Mouse (Mus musculus): ENCODE measurements around the gene Srpr. TPM values are rescaled to one million over a fixed set of nuclear protein-coding genes. Genes with fewer than 3 reads are reported as not detected.

Gene Srpr
- polyA plus RNA-seq, 1 experiment from 2014 or later, result 129 TPM

DNA sequence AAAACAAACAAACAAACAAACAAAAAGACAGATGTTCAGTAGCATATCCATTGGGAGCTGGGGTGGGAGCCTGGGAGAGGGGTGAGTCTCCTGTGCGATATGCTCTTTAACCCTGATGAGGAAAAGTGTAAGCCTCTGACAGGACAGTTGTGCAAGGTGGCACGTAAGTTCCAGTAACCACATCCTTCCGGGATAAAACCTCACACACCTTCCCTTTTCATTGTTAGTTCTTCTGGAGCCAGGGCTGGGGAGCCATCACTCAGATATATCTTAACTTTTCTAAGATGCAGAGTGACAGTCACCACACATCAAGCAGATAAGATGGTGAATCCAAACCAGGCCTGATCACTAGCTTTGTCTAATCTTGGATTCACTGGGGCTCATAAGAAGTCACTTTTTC, 5.9 kb upstream of the Srpr start:
- Histone ChIP-seq H3K4me1 (peaks cover 14% of the 10 kb centered on the region), H3K27ac (no peak overlapping the region), H3K9me3 (no peaks in the 10 kb centered on the region), H3K27me3 (no peaks in the 10 kb centered on the region), H3K9ac (no peak overlapping the region), H3K4me2 (no peak overlapping the region), H3K36me3 (peaks cover 17% of the 10 kb centered on the region), H3K4me3 (no peak overlapping the region)
- WGBS, result 87% methylated on average over 3 of the region's 3 CpGs
- ATAC-seq (ENCODE audit: insufficient number of reproducible peaks, insufficient read depth, low FRiP score, low TSS enrichment, low read depth), result no peak

GRCm38 (mm10) chr9:35197625-35198024, 2.4 kb upstream of the Srpr start:
- Histone ChIP-seq H3K27me3 (no peaks in the 10 kb centered on the region), H3K36me3 (no peaks in the 10 kb centered on the region), H3K4me1 (peaks cover 26% of the 10 kb centered on the region), H3K9me3 (no peaks in the 10 kb centered on the region), H3K27ac (no peak overlapping the region), H3K4me2 (no peak overlapping the region), H3K4me3 (no peak overlapping the region), H3K9ac (no peak overlapping the region)
- ATAC-seq (ENCODE audit: insufficient number of reproducible peaks, insufficient read depth, low FRiP score, low TSS enrichment, low read depth), result no peak
- WGBS, result 92% methylated on average over 3 of the region's 3 CpGs

GRCm38 (mm10) chr9:35198351-35198750, 1.6 kb upstream of the Srpr start:
- no peak overlapping the region for H3K4me3 ChIP-seq
- no peak overlapping the region for H3K27ac ChIP-seq
- H3K9ac ChIP-seq, result no peak overlapping the region
- ATAC-seq (ENCODE audit: insufficient number of reproducible peaks, insufficient read depth, low FRiP score, low TSS enrichment, low read depth), result no peak
- H3K27me3 ChIP-seq, result no peaks in the 10 kb centered on the region
- no peaks in the 10 kb centered on the region for H3K36me3 ChIP-seq
- no peaks in the 10 kb centered on the region for H3K9me3 ChIP-seq
- WGBS, result 78% methylated on average over 10 of the region's 10 CpGs
- H3K4me1 ChIP-seq, result peaks cover 19% of the 10 kb centered on the region
- H3K4me2 ChIP-seq, result 0 out of 2 replicates have a peak overlapping the region, but pooled peaks have one; percentile 73

DNA sequence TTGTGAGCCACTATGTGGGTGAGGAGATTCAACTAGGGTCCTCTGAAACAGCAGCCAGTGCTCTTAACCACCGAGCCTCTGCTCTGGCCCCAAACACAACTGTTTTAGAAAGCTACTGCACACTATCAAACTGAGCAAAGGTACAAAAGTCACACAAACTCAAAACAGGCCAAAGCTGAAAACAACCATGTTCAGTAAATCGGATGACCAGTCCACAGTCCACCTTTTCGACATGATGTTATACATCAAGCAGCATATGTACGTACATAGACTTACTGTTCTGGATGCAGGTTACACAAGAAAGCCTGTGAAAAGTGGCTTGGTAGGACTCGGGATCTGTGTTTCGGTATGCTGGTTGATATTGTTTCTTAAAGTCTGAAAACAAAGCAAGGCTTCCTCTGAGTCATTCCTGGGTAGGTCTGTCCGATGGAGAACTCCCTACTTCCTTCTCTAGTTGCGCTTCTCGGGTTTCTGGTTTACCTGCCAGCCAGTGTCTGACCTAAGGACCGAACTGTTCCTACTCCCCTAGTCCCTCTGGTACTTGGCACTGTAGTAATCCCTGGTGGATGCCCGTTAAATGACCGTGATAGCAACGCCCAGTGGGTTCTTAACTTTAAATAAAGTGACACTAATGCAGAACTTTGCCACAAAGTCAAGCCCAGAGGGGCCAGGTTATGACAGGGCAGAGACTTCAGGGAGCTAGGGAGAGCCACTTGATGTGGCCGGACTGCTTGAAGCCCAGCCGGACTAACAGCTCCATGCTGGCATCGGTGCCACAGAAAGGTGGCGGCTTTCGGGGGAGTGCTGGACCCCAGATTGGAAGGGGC, 817 bp upstream of the Srpr start:
- peaks cover 18% of the 10 kb centered on the region for H3K4me1 ChIP-seq
- no peaks in the 10 kb centered on the region for H3K9me3 ChIP-seq
- H3K9ac ChIP-seq, result peak overlapping the region; percentile 82
- WGBS, result 23% methylated on average over 18 of the region's 18 CpGs
- H3K4me2 ChIP-seq, result peak overlapping the region; percentile 73
- peak overlapping the region; percentile 64 for H3K4me3 ChIP-seq
- peak overlapping the region; percentile 72; the same call in 1 of the 2 replicates for H3K27ac ChIP-seq
- ATAC-seq (ENCODE audit: insufficient number of reproducible peaks, insufficient read depth, low FRiP score, low TSS enrichment, low read depth), result peak; percentile 32
- H3K36me3 ChIP-seq, result peaks cover 2% of the 10 kb centered on the region
- no peaks in the 10 kb centered on the region for H3K27me3 ChIP-seq

DNA sequence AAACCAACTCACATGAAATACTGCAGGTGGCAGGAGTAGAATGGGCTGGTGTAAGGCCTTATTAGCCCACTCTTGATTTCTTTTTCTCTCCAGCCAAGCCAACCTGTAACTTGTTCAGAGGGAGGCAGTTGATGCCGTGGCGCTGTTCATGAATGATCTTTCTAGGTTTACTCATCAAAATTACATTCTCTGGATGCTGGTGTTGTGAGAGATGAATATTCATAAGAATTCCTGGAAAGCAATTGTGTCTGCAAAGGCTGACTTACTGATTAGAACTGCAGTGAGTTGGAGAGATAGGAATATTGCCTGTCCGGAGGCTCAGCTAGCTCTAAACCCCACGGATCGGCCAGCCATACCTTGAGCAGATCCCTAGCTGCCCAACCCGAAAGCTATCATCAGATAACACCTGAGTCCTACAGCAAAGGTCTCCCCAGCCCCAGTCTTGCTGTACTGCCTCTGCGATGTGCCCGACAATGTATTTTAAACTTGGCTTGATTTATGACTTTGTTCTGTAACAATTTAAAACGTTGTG, 620 bp downstream of the Srpr start:
- WGBS, result 69% methylated on average over 9 of the region's 9 CpGs
- Histone ChIP-seq H3K4me1 (peaks cover 18% of the 10 kb centered on the region), H3K4me2 (peak overlapping the region; percentile 73), H3K9ac (peak overlapping the region; percentile 82; the same call in 1 of the 2 replicates), H3K36me3 (peaks cover 16% of the 10 kb centered on the region), H3K9me3 (no peaks in the 10 kb centered on the region), H3K4me3 (peak overlapping the region; percentile 64), H3K27me3 (no peaks in the 10 kb centered on the region), H3K27ac (no peak overlapping the region)
- no peak for ATAC-seq (ENCODE audit: insufficient number of reproducible peaks, insufficient read depth, low FRiP score, low TSS enrichment, low read depth)

DNA sequence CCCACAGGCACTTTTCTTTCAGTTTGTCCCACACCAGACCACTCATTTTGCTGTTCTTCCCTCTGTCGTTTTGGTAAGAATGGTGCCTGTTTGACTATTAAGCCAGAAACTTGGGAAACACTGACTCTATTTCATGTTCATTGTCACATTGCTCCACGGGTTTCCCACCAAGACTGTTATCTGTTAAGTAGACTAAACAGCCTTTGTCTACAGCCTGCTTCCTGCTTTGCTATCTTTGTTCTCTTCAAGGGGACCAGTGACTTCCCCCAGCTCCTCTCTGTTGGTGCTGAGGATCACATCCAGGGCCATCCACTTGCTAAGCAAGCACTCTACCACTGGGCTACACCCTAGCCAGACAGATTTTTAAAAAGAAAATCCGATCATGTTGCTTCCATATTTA, 3.6 kb downstream of the Srpr start:
- Histone ChIP-seq H3K27me3 (no peaks in the 10 kb centered on the region), H3K4me1 (peaks cover 15% of the 10 kb centered on the region), H3K4me2 (no peak overlapping the region), H3K4me3 (no peak overlapping the region), H3K27ac (no peak overlapping the region), H3K9me3 (no peaks in the 10 kb centered on the region), H3K9ac (no peak overlapping the region), H3K36me3 (peaks cover 45% of the 10 kb centered on the region)
- WGBS, result 80% methylated on average over 3 of the region's 3 CpGs
- ATAC-seq (ENCODE audit: insufficient number of reproducible peaks, insufficient read depth, low FRiP score, low TSS enrichment, low read depth), result no peak

DNA sequence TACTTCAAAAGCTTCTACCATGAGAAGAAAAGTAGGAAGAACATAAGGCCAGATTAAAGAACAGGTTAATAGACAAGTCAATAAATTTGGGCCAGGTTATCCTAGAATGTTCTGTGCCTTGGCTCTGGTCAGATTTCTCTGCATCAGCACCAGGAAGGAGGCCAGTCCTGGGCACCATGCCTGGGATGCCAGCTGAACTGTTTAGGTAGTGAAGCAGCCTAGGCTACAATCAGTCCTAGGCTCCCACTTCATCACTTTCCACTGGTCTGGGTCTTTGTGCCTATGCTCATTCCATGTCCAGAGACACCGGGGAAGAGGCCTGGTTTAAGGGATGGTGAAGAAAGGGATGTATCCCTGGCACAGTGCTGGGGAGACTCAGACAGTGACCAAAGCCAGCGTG, 4.4 kb downstream of the Srpr start:
- H3K36me3 ChIP-seq, result peaks cover 51% of the 10 kb centered on the region

GRCm38 (mm10) chr9:35210542-35211474, 10.8 kb downstream of the Srpr start, which contains the start of gene Foxred1:
Gene Foxred1 (minus strand): TSS chr9:35211055.
- Histone ChIP-seq H3K4me2 (peak within 1 kb of the TSS; percentile 89), H3K27me3 (no peaks in the 10 kb centered on the region), H3K9me3 (no peaks in the 10 kb centered on the region), H3K4me1 (peaks cover 18% of the 10 kb centered on the region), H3K27ac (peak within 1 kb of the TSS; percentile 90), H3K4me3 (peak within 1 kb of the TSS; percentile 91), H3K36me3 (peaks cover 66% of the 10 kb centered on the region), H3K9ac (peak within 1 kb of the TSS; percentile 95)
- WGBS, result 1% methylated on average over 72 of the region's 72 CpGs
- peak; percentile 100 for ATAC-seq (ENCODE audit: insufficient number of reproducible peaks, insufficient read depth, low FRiP score, low TSS enrichment, low read depth)

More for the DNA sequence above, 4.4 kb downstream of the Srpr start:
- Histone ChIP-seq H3K9me3 (no peaks in the 10 kb centered on the region), H3K4me3 (no peak overlapping the region), H3K4me2 (no peak overlapping the region), H3K9ac (no peak overlapping the region), H3K4me1 (peaks cover 8% of the 10 kb centered on the region), H3K27ac (no peak overlapping the region), H3K27me3 (no peaks in the 10 kb centered on the region)
- no peak for ATAC-seq (ENCODE audit: insufficient number of reproducible peaks, insufficient read depth, low FRiP score, low TSS enrichment, low read depth)
- WGBS, result 93% methylated on average over 2 of the region's 2 CpGs

DNA sequence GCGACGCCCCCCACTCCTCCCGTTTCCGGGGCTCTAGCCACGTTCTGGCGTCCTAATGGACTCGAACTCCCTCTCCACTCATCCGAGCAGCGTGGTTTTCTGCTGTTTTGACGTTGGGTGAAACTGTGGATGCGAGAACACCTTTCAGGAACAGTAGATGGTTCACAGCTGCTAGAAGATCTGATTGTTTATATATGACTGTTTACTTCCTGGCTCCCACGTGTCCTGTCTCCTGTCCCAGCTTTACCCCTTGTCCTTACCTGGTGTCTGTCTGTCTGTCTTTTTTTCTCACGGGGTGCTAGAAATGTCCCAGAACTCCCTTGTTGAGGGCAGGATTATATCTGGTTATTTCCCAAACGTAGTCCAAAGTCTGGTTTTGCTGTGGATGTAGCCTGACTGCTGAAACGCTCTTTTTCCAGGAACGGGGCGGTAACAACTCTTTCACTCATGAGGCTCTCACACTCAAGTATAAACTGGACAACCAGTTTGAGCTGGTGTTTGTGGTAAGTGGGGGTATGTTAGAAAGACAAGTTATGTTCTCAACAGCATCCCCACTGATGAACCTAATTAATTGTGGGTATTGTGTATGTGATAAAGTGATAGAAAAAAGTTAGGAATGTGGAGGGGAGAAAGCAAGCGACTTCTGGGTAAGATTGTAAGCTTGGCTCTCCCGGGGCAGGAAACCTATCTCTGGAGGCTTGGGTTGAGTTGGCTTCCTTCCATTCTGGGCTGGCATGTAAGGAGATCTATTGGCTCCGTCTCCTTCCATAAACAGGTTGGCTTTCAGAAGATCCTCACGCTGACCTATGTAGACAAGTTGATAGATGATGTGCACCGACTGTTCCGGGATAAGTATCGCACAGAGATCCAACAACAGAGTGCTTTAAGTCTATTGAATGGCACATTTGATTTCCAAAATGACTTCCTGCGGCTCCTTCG, 11.9 kb downstream of the Srpr start:
- Histone ChIP-seq H3K4me2 (peak overlapping the region; percentile 89), H3K36me3 (peaks cover 64% of the 10 kb centered on the region), H3K4me1 (peaks cover 18% of the 10 kb centered on the region), H3K4me3 (peak overlapping the region; percentile 91), H3K27me3 (no peaks in the 10 kb centered on the region), H3K9ac (peak overlapping the region; percentile 95), H3K9me3 (no peaks in the 10 kb centered on the region), H3K27ac (peak overlapping the region; percentile 78)
- ATAC-seq (ENCODE audit: insufficient number of reproducible peaks, insufficient read depth, low FRiP score, low TSS enrichment, low read depth), result no peak
- 35% methylated on average over 26 of the region's 26 CpGs for WGBS

GRCm38 (mm10) chr9:35217963-35218362, 18.0 kb downstream of the Srpr start:
- Histone ChIP-seq H3K4me3 (no peak overlapping the region), H3K27ac (no peak overlapping the region), H3K9me3 (no peaks in the 10 kb centered on the region), H3K4me1 (no peaks in the 10 kb centered on the region), H3K9ac (no peak overlapping the region), H3K4me2 (no peak overlapping the region), H3K36me3 (peaks cover 83% of the 10 kb centered on the region), H3K27me3 (no peaks in the 10 kb centered on the region)
- WGBS, result 78% methylated on average over 1 of the region's 1 CpGs
- ATAC-seq (ENCODE audit: insufficient number of reproducible peaks, insufficient read depth, low FRiP score, low TSS enrichment, low read depth), result no peak

Measured in embryonic facial prominence, embryonic 13.5 days (tissue).